ENCODE assay signal across 9 mouse cellular contexts in genomic region chr1:134071411-134072018, GRCm38 (mm10). TPM values are rescaled to one million over a fixed set of nuclear protein-coding genes. Genes with fewer than 3 reads are reported as not detected.
DNase-seq lines count a peak whose midpoint lies in the region; ATAC-seq and TF ChIP-seq lines count a peak whose summit lies in the region.
"Had no signal": no experiment of that assay in that cellular context is flagged by ENCODE, and none has a peak within 500 bp of the region (broad histone marks: within the 10 kb centered on the region; RNA-seq: fewer than 3 reads in every experiment).

No protein-coding gene starts in this region.

- 0 out of 2 replicates have a peak, but pooled peaks have one; percentile 4 for ATAC-seq in hindbrain, embryonic 16.5 days
- ATAC-seq in liver, embryonic 14.5 days (ENCODE audit: insufficient read depth) = no peak
- no peak for ATAC-seq in cerebellum, adult (ENCODE audit: insufficient number of reproducible peaks, low FRiP score, low TSS enrichment)

- H3K27me3 ChIP-seq in kidney, adult 2 months (replicated peaks; ENCODE audit: control insufficient read depth, insufficient read depth, low read length) = no peaks in the 10 kb centered on the region
- no peaks in the 10 kb centered on the region for H3K27me3 ChIP-seq in hindbrain, embryonic 16.5 days (replicated peaks; ENCODE audit: control insufficient read depth, insufficient read depth, low read length)
- H3K27me3 ChIP-seq in liver, embryonic 14.5 days (ENCODE audit: control insufficient read depth, insufficient read depth, low read length) = peaks cover 2% of the 10 kb centered on the region
- no peaks in the 10 kb centered on the region for H3K27me3 ChIP-seq in small intestine, adult 2 months (ENCODE audit: control insufficient read depth, insufficient read depth, low read length)

- intact Hi-C loops in left cerebral cortex, postnatal 4 days (cut with DNase I) = no loop called here
- intact Hi-C loops in left cerebral cortex, postnatal 10 days (cut with DNase I) = no loop called here

- no peak for TF ChIP-seq CTCF in kidney, adult 2 months (conservative IDR thresholded peaks at IDR 0.05; ENCODE audit: insufficient read depth, insufficient read length, low read depth, low read length)
- no peak for TF ChIP-seq CTCF in liver, embryonic 14.5 days (IDR thresholded peaks at IDR 0.05; ENCODE audit: low read depth)
- TF ChIP-seq CTCF in small intestine, adult 2 months (IDR thresholded peaks at IDR 0.05; ENCODE audit: extremely low read depth, insufficient read length, insufficient replicate concordance, low read depth, low read length) = no peak

- H3K4me1 ChIP-seq in kidney, adult 2 months (ENCODE audit: control insufficient read depth, insufficient read depth, low read length) = peaks cover 29% of the 10 kb centered on the region
- peaks cover 20% of the 10 kb centered on the region for H3K4me1 ChIP-seq in hindbrain, embryonic 16.5 days (ENCODE audit: control insufficient read depth, insufficient read depth, low read depth, low read length)
- H3K4me1 ChIP-seq in liver, embryonic 14.5 days (replicated peaks; ENCODE audit: control insufficient read depth in 2 of 2, insufficient read depth in 2 of 2, low read length in 1 of 2) = peaks cover 63 to 74% of the 10 kb centered on the region in 2 experiments
- H3K4me1 ChIP-seq in small intestine, adult 2 months (ENCODE audit: control insufficient read depth, insufficient read depth, insufficient read length, low read length) = peaks cover 40% of the 10 kb centered on the region

- H3K9ac ChIP-seq in hindbrain, embryonic 16.5 days (ENCODE audit: low read depth, low read length) = 0 out of 2 replicates have a peak overlapping the region, but pooled peaks have one; percentile 30
- H3K9ac ChIP-seq in liver, embryonic 14.5 days (replicated peaks) = peak overlapping the region; percentile 47

- no peak for TF ChIP-seq EP300 in liver, embryonic 14.5 days (IDR thresholded peaks at IDR 0.05; ENCODE audit: low read depth)

- 54% methylated on average over 10 of the region's 10 CpGs for WGBS in kidney, adult 2 months
- WGBS in hindbrain, embryonic 16.5 days = 23% methylated on average over 10 of the region's 10 CpGs
- 40% methylated on average over 10 of the region's 10 CpGs for WGBS in liver, embryonic 14.5 days (ENCODE audit: insufficient replicate concordance)
- 30% methylated on average over 10 of the region's 10 CpGs for WGBS in small intestine, adult 2 months

- no peaks in the 10 kb centered on the region for H3K9me3 ChIP-seq in hindbrain, embryonic 16.5 days (ENCODE audit: control insufficient read depth, low read length)
- H3K9me3 ChIP-seq in liver, embryonic 14.5 days (ENCODE audit: control insufficient read depth, low read length) = no peaks in the 10 kb centered on the region

- peak; percentile 64 for DNase-seq in kidney, adult 2 months
- DNase-seq in kidney, adult 8-10 months = no peak
- DNase-seq in liver, embryonic 14.5 days (ENCODE audit: low read depth in 3 of 3, low spot score in 3 of 3) = no peak
- no peak for DNase-seq in left cerebral cortex, postnatal 4 days
- no peak for DNase-seq in left cerebral cortex, postnatal 10 days (ENCODE audit: extremely low spot score in 1 of 2, low spot score in 2 of 2)

- no peaks in the 10 kb centered on the region for H3K36me3 ChIP-seq in kidney, adult 2 months (ENCODE audit: control insufficient read depth, insufficient read depth, low read length)
- no peaks in the 10 kb centered on the region for H3K36me3 ChIP-seq in hindbrain, embryonic 16.5 days (ENCODE audit: control insufficient read depth, insufficient read depth, low read length)
- peaks cover 24% of the 10 kb centered on the region for H3K36me3 ChIP-seq in liver, embryonic 14.5 days (replicated peaks; ENCODE audit: control insufficient read depth, insufficient read depth, low read depth)
- H3K36me3 ChIP-seq in small intestine, adult 2 months (ENCODE audit: control insufficient read depth, insufficient read depth, low read length) = peaks cover 19% of the 10 kb centered on the region

- H3K4me2 ChIP-seq in hindbrain, embryonic 16.5 days (ENCODE audit: low read length) = no peak overlapping the region
- H3K4me2 ChIP-seq in liver, embryonic 14.5 days (ENCODE audit: low read depth) = peak overlapping the region; percentile 93

- TF ChIP-seq POLR2A in kidney, adult 2 months (IDR thresholded peaks at IDR 0.05; ENCODE audit: low read depth, low read length) = no peak
- no peak for TF ChIP-seq POLR2A in small intestine, adult 2 months (IDR thresholded peaks at IDR 0.05; ENCODE audit: low read depth, low read length)

- peak overlapping the region; percentile 68 for H3K27ac ChIP-seq in kidney, adult 2 months (ENCODE audit: insufficient read depth, low read depth, low read length)
- peak overlapping the region; percentile 59 for H3K27ac ChIP-seq in hindbrain, embryonic 16.5 days (ENCODE audit: low read depth, low read length)
- H3K27ac ChIP-seq in liver, embryonic 14.5 days = peak overlapping the region; percentile 99
- peak overlapping the region; percentile 85 for H3K27ac ChIP-seq in small intestine, adult 2 months (ENCODE audit: insufficient read depth, low read depth, low read length)

- no peak overlapping the region for H3K4me3 ChIP-seq in kidney, adult 2 months (ENCODE audit: insufficient read depth, low read depth, low read length)
- H3K4me3 ChIP-seq in hindbrain, embryonic 16.5 days (ENCODE audit: low read length) = no peak overlapping the region
- no peak overlapping the region for H3K4me3 ChIP-seq in liver, embryonic 14.5 days (ENCODE audit: insufficient read depth in 1 of 2, low read depth in 2 of 2, low read length in 2 of 2)
- H3K4me3 ChIP-seq in small intestine, adult 2 months (ENCODE audit: low read depth, low read length) = no peak overlapping the region

RNA-seq across cellular contexts. Expression of gene Btg2, which starts 7.4 kb away (rescaled TPM):
- 20.3 and 23.7 TPM in 2 replicates for polyA plus RNA-seq in kidney, adult 2 months (2012; rRNA removed)
- polyA plus RNA-seq in hindbrain, embryonic 16.5 days (2015; fragmentation: Nextera tagmentation; extraction: Ambion mirVana) = 28.0 and 28.5 TPM in 2 replicates
- 40.1 and 45.3 TPM in 2 replicates for polyA plus RNA-seq in liver, embryonic 14.5 days (2012; rRNA removed)
- 78.2 and 85.2 TPM in 2 replicates for polyA plus RNA-seq in liver, embryonic 14.5 days (2014; fragmentation: Nextera tagmentation; extraction: Ambion mirVana)
- polyA plus RNA-seq in small intestine, adult 2 months (2012; rRNA removed) = 18.0 and 73.7 TPM in 2 replicates
- total RNA-seq in left cerebral cortex, postnatal 4 days (2021) = 1 to 10 TPM; 7.9 to 8.1 TPM
- 10 to 100 TPM; 10.0 to 11.5 TPM for total RNA-seq in left cerebral cortex, postnatal 10 days (2021)

RNA-seq across cellular contexts. Expression of gene Fmod, which starts 34.5 kb away (rescaled TPM):
- 9.7 and 11.9 TPM in 2 replicates for polyA plus RNA-seq in kidney, adult 2 months (2012; rRNA removed)
- polyA plus RNA-seq in hindbrain, embryonic 16.5 days (2015; fragmentation: Nextera tagmentation; extraction: Ambion mirVana) = 11.8 and 24.0 TPM in 2 replicates
- polyA plus RNA-seq in liver, embryonic 14.5 days (2012; rRNA removed) = 1.1 TPM in 2 replicates
- 1.1 and 1.6 TPM in 2 replicates for polyA plus RNA-seq in liver, embryonic 14.5 days (2014; fragmentation: Nextera tagmentation; extraction: Ambion mirVana)
- polyA plus RNA-seq in small intestine, adult 2 months (2012; rRNA removed) = 0.48 and 0.86 TPM in 2 replicates
- total RNA-seq in left cerebral cortex, postnatal 4 days (2021) = 10 to 100 TPM; 19.0 to 20.0 TPM
- total RNA-seq in left cerebral cortex, postnatal 10 days (2021) = 10 to 100 TPM; 15.6 to 15.8 TPM
- total RNA-seq: ES-E14 had no signal

RNA-seq across cellular contexts. Expression of gene Chit1, which starts 39.5 kb away (rescaled TPM):
- polyA plus RNA-seq in kidney, adult 2 months (2012; rRNA removed) = not detected in 2 replicates
- 0.15 and 0.73 TPM in 2 replicates for polyA plus RNA-seq in hindbrain, embryonic 16.5 days (2015; fragmentation: Nextera tagmentation; extraction: Ambion mirVana)
- 0.08 and 0.09 TPM in 2 replicates for polyA plus RNA-seq in liver, embryonic 14.5 days (2012; rRNA removed)
- polyA plus RNA-seq in liver, embryonic 14.5 days (2014; fragmentation: Nextera tagmentation; extraction: Ambion mirVana) = not detected in 2 replicates
- 1.6 TPM in 1 of 2 replicates, not detected in the other for polyA plus RNA-seq in small intestine, adult 2 months (2012; rRNA removed)
- total RNA-seq in left cerebral cortex, postnatal 4 days (2021) = under 1 TPM; 0.48 to 0.54 TPM
- total RNA-seq in left cerebral cortex, postnatal 10 days (2021) = under 1 TPM; 0.26 to 0.60 TPM
